16 mouse cellular contexts compared by ENCODE assay signal in genomic region chr2:168728045-168728444, GRCm38 (mm10). TPM values are rescaled to one million over a fixed set of nuclear protein-coding genes. Genes with fewer than 3 reads are reported as not detected.
DNase-seq lines count a peak whose midpoint lies in the region; ATAC-seq lines count a peak whose summit lies in the region.
"Had no signal": no experiment of that assay in that cellular context is flagged by ENCODE, and none has a peak within 500 bp of the region (broad histone marks: within the 10 kb centered on the region; RNA-seq: fewer than 3 reads in every experiment).

No protein-coding gene starts in this region.

- 50% methylated on average over 12 of the region's 12 CpGs for WGBS in lung, embryonic 16.5 days

- H3K9me3 ChIP-seq in lung, embryonic 16.5 days (ENCODE audit: control insufficient read depth, low read length), result no peaks in the 10 kb centered on the region
- H3K9me3 ChIP-seq: hindbrain, embryonic 10.5 days; liver, embryonic 15.5 days had no signal

- no peak overlapping the region for H3K4me3 ChIP-seq in lung, embryonic 16.5 days (ENCODE audit: low read length)
- H3K4me3 ChIP-seq: hindbrain, embryonic 10.5 days; liver, embryonic 15.5 days; megakaryocyte, embryonic 14.5 days had no signal

- peak; percentile 28; the same call in 1 of the 2 replicates for ATAC-seq in lung, embryonic 16.5 days (ENCODE audit: low read depth)

- peak; percentile 64 for DNase-seq in gastrocnemius, adult 18-20 months (ENCODE audit: low spot score)
- DNase-seq in gastrocnemius, postnatal 14 days, result no peak
- DNase-seq in lung, postnatal 14 days, result no peak
- peak; percentile 31 for DNase-seq in heart, adult 8-10 months (ENCODE audit: low spot score)
- DNase-seq in heart, postnatal 4 days, result peak; percentile 33
- DNase-seq in adipocyte (ENCODE audit: low spot score), result no peak
- no peak for DNase-seq in urinary bladder, postnatal 4 days (ENCODE audit: low spot score in 2 of 2)
- DNase-seq: B cell, adult 2 months; cerebellum, postnatal 10 days; kidney, postnatal 14 days; right cerebral cortex, postnatal 25 days; thymus, adult 18-20 months had no signal

- no peak overlapping the region for H3K9ac ChIP-seq in lung, embryonic 16.5 days (ENCODE audit: low read length)
- H3K9ac ChIP-seq: liver, embryonic 15.5 days had no signal

- no peak overlapping the region for H3K27ac ChIP-seq in lung, embryonic 16.5 days (ENCODE audit: low read length)
- H3K27ac ChIP-seq: liver, embryonic 15.5 days had no signal

- H3K4me2 ChIP-seq in lung, embryonic 16.5 days (ENCODE audit: low read depth, low read length), result no peak overlapping the region
- H3K4me2 ChIP-seq: liver, embryonic 15.5 days had no signal

- H3K27me3 ChIP-seq in lung, embryonic 16.5 days (ENCODE audit: control insufficient read depth, insufficient read depth, low read depth, low read length), result no peaks in the 10 kb centered on the region
- H3K27me3 ChIP-seq: liver, embryonic 15.5 days had no signal

- intact Hi-C loops in gastrocnemius, postnatal 14 days (cut with DNase I; ENCODE audit: low total_unique reads), result no loop called here

- peaks cover 2% of the 10 kb centered on the region; the same call in 1 of the 2 replicates for H3K4me1 ChIP-seq in lung, embryonic 16.5 days (replicated peaks; ENCODE audit: control insufficient read depth, insufficient read depth, low read length)
- H3K4me1 ChIP-seq: liver, embryonic 15.5 days; megakaryocyte, embryonic 14.5 days had no signal

- H3K36me3 ChIP-seq in lung, embryonic 16.5 days (ENCODE audit: control insufficient read depth, insufficient read depth, low read length), result no peaks in the 10 kb centered on the region
- H3K36me3 ChIP-seq: hindbrain, embryonic 10.5 days; liver, embryonic 15.5 days had no signal

RNA-seq across cellular contexts. Expression of gene Atp9a, which starts 14.2 kb away (rescaled TPM):
- 10 to 100 TPM; 30.4 to 32.3 TPM for total RNA-seq in gastrocnemius, adult 18-20 months (2021)
- total RNA-seq in gastrocnemius, postnatal 14 days (2021), result 10 to 100 TPM; 14.9 to 16.9 TPM
- 12.2 and 13.8 TPM in 2 replicates for polyA plus RNA-seq in lung, embryonic 16.5 days (2015; fragmentation: Nextera tagmentation; extraction: Ambion mirVana)
- total RNA-seq in heart, adult 8-10 months (2022), result 10 to 100 TPM; 53.2 to 63.6 (median 56.8) TPM
- total RNA-seq in heart, postnatal 4 days (2021), result 10 to 100 TPM; 56.8 to 57.7 TPM

RNA-seq across cellular contexts. Expression of gene Sall4, which starts 39.7 kb away (rescaled TPM):
- total RNA-seq in gastrocnemius, adult 18-20 months (2021), result 1 to 10 TPM; 2.4 to 3.0 TPM
- total RNA-seq in gastrocnemius, postnatal 14 days (2021), result under 1 TPM; 0.71 to 0.98 TPM
- 0.41 TPM in 1 of 2 replicates, not detected in the other for polyA plus RNA-seq in lung, embryonic 16.5 days (2015; fragmentation: Nextera tagmentation; extraction: Ambion mirVana)
- total RNA-seq in heart, adult 8-10 months (2022), result 1 to 10 TPM; 1.3 to 2.6 (median 2.3) TPM
- total RNA-seq in heart, postnatal 4 days (2021), result 1 to 10 TPM; 1.1 to 1.5 TPM

Comparison
In these comparisons a context has a peak if more than half of its experiments do, and no peak if none do; other contexts are left out.
1. DNase-seq: peak in gastrocnemius, adult 18-20 months (single experiment), heart, adult 8-10 months (single experiment) and heart, postnatal 4 days (single experiment); none in gastrocnemius, postnatal 14 days (single experiment), lung, postnatal 14 days (single experiment), adipocyte (single experiment) and urinary bladder, postnatal 4 days (0 of 2).